Mouse (Mus musculus) intestine, embryonic 16.5 days (tissue): ENCODE data around the gene Eno1. TPM values are rescaled to one million over a fixed set of nuclear protein-coding genes. Genes with fewer than 3 reads are reported as not detected.

Experiments used
- polyA plus RNA-seq: library from polyadenylated mRNA; unstranded; fragments of >200 nt; fragmentation: Nextera tagmentation; extraction: Ambion mirVana; gene quantifications from 2 replicates; pipeline ENCODE4 v1.2.1, GENCODE M21; 2015

Gene Eno1
- polyA plus RNA-seq, 1 experiment from 2014 or later: 2,067 TPM

Other genes with a start within 250 kb of the Eno1 start
- 31.6 and 41.6 TPM in 2 replicates for gene H6pd, start 227.7 kb upstream of the Eno1 start, polyA plus RNA-seq
- 1.6 and 1.8 TPM in 2 replicates for gene Gpr157, start 149.4 kb upstream of the Eno1 start, polyA plus RNA-seq
- 2.4 and 3.4 TPM in 2 replicates for gene Slc2a5, start 117.4 kb upstream of the Eno1 start, polyA plus RNA-seq
- 1.1 and 1.6 TPM in 2 replicates for gene Slc2a7, start 87.7 kb upstream of the Eno1 start, polyA plus RNA-seq
- gene Car6, start 35.4 kb upstream of the Eno1 start, polyA plus RNA-seq: not detected in 2 replicates
- 20.0 and 22.2 TPM in 2 replicates for gene Rere, start 44.9 kb downstream of the Eno1 start, polyA plus RNA-seq